Mouse (Mus musculus) heart, embryonic 13.5 days (tissue): ENCODE measurements at regions not wholly inside any gene's neighbourhood (a gene's known extent, or its start where the extent isn't known, plus 50 kb on each side); places are given as distances from the start of the nearest gene placed in this dataset.
"Not testable (repeated sequence)": the region's sequence is repeated elsewhere in the genome, so short reads cannot be mapped to it uniquely, and the experiment has no call there.

Experiments used
- ATAC-seq: fragments of 200-750 bp; cut with Nextera tagmentation; 2 replicates; pipeline ENCODE4 v1.8.0; 2017; ENCODE audit warnings: moderate TSS enrichment; ENCODE audit not compliant: insufficient number of reproducible peaks, low FRiP score, low TSS enrichment; ENCODE audit errors: extremely low read depth
- H3K27ac ChIP-seq: fragments of 300-500 bp; sonication (generic); replicated peaks from 2 replicates; pipeline ENCODE4 v1.5.1; 2015; ENCODE audit warnings: moderate library complexity, mild to moderate bottlenecking, inconsistent platforms
- H3K27me3 ChIP-seq: fragments of 300-500 bp; sonication (generic); replicated peaks from 2 replicates; pipeline ENCODE4 v1.6.1; 2015; ENCODE audit warnings: mild to moderate bottlenecking, inconsistent platforms
- H3K36me3 ChIP-seq: fragments of 300-500 bp; sonication (generic); 2 replicates; pipeline ENCODE4 v1.6.1; 2015; ENCODE audit warnings: mild to moderate bottlenecking, inconsistent platforms
- H3K4me1 ChIP-seq: fragments of 300-500 bp; sonication (generic); 2 replicates; pipeline ENCODE4 v1.6.1; 2015; ENCODE audit warnings: inconsistent platforms
- H3K4me2 ChIP-seq: fragments of 300-500 bp; sonication (generic); 2 replicates; pipeline ENCODE4 v1.6.1; 2015; ENCODE audit warnings: inconsistent platforms, mild to moderate bottlenecking, moderate library complexity
- H3K4me3 ChIP-seq: fragments of 300-500 bp; sonication (generic); 2 replicates; pipeline ENCODE4 v1.5.1; 2015; ENCODE audit warnings: moderate library complexity, mild to moderate bottlenecking, inconsistent platforms
- H3K9ac ChIP-seq: fragments of 300-500 bp; sonication (generic); 2 replicates; pipeline ENCODE4 v1.6.1; 2015; ENCODE audit warnings: inconsistent platforms, mild to moderate bottlenecking, moderate library complexity
- H3K9me3 ChIP-seq: fragments of 300-500 bp; sonication (generic); 2 replicates; pipeline ENCODE4 v1.6.1; 2016; ENCODE audit warnings: inconsistent platforms
- whole genome bisulfite sequencing: fragments of 180-500 bp; shearing (Covaris S2); methylation state at CpG from one replicate; pipeline ENCODE4 v1.1.7; 2015; ENCODE audit warnings: mixed read lengths; 5-methylcytosine and 5-hydroxymethylcytosine counted together

DNA sequence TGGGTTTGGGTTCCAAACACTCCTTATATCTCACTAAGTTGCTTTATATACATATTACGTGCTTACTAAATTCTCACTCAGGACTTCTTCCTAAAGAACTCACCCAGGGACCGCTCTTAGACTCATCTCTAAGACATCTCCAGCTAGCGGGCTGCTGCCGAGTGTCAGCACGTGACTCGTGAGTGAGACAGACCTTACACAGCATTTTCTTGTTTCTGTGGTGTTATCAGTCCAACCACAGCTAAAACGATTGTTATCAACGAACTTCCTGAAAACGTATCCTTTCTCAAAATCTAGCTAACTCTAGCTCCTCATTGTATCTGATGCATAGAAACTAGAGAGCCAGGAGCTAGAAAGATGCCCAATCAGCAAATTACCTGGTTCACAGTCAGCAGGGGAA, 168.7 kb upstream of the Mon1b start:
- no peak for ATAC-seq
- WGBS: 65% methylated on average over 9 of the region's 9 CpGs

GRCm38 (mm10) chr8:113489436-113490107, 145.8 kb upstream of the Mon1b start:
- no peaks in the 10 kb centered on the region for H3K36me3 ChIP-seq
- no peaks in the 10 kb centered on the region for H3K9me3 ChIP-seq
- no peaks in the 10 kb centered on the region for H3K27me3 ChIP-seq
- no peaks in the 10 kb centered on the region for H3K4me1 ChIP-seq
- no peak overlapping the region for H3K9ac ChIP-seq
- no peak overlapping the region for H3K4me3 ChIP-seq
- no peak overlapping the region for H3K4me2 ChIP-seq
- no peak for ATAC-seq
- no peak overlapping the region for H3K27ac ChIP-seq
- WGBS: 71% methylated on average over 2 of the region's 2 CpGs

More for the DNA sequence above, 168.7 kb upstream of the Mon1b start:
- Histone ChIP-seq H3K4me1 (no peaks in the 10 kb centered on the region), H3K27ac (no peak overlapping the region), H3K4me3 (no peak overlapping the region), H3K9ac (no peak overlapping the region), H3K27me3 (no peaks in the 10 kb centered on the region), H3K36me3 (no peaks in the 10 kb centered on the region), H3K9me3 (no peaks in the 10 kb centered on the region), H3K4me2 (no peak overlapping the region)

GRCm38 (mm10) chr8:113490891-113491290, 144.5 kb upstream of the Mon1b start:
- Histone ChIP-seq H3K4me1 (no peaks in the 10 kb centered on the region), H3K9ac (no peak overlapping the region), H3K9me3 (no peaks in the 10 kb centered on the region), H3K27me3 (no peaks in the 10 kb centered on the region), H3K4me2 (no peak overlapping the region), H3K4me3 (no peak overlapping the region), H3K27ac (no peak overlapping the region), H3K36me3 (no peaks in the 10 kb centered on the region)
- 71% methylated on average over 3 of the region's 3 CpGs for WGBS
- no peak for ATAC-seq

DNA sequence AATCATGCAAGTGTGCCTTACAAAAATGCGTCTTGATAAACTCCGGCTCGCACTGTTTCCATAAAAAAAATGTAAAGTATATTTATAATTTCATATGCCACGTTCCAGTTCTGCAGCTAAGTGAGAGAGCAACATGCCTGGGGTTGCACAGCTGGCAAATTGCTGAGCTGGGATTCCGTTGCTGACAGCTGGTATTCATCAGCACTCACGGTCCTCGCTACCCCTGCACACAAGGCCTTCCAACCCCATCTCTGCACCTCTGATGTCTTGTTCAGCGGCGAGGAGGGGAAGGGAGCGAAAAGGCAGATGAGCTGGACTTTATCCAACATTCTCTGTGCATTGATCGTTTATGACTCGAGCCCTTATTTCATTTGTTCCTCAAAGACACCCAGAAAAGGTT, 138.5 kb upstream of the Mon1b start:
- H3K4me1 ChIP-seq: no peaks in the 10 kb centered on the region
- H3K4me2 ChIP-seq: no peak overlapping the region
- no peak overlapping the region for H3K9ac ChIP-seq
- ATAC-seq: no peak
- no peaks in the 10 kb centered on the region for H3K36me3 ChIP-seq
- H3K9me3 ChIP-seq: no peaks in the 10 kb centered on the region
- H3K27ac ChIP-seq: no peak overlapping the region
- no peak overlapping the region for H3K4me3 ChIP-seq
- no peaks in the 10 kb centered on the region for H3K27me3 ChIP-seq
- WGBS: 52% methylated on average over 12 of the region's 12 CpGs

GRCm38 (mm10) chr8:113502671-113503070, 132.7 kb upstream of the Mon1b start:
- Histone ChIP-seq H3K9me3 (no peaks in the 10 kb centered on the region), H3K4me2 (no peak overlapping the region), H3K27ac (no peak overlapping the region), H3K9ac (no peak overlapping the region), H3K36me3 (no peaks in the 10 kb centered on the region), H3K4me1 (no peaks in the 10 kb centered on the region), H3K27me3 (no peaks in the 10 kb centered on the region), H3K4me3 (no peak overlapping the region)
- ATAC-seq: no peak
- 71% methylated on average over 4 of the region's 4 CpGs for WGBS

DNA sequence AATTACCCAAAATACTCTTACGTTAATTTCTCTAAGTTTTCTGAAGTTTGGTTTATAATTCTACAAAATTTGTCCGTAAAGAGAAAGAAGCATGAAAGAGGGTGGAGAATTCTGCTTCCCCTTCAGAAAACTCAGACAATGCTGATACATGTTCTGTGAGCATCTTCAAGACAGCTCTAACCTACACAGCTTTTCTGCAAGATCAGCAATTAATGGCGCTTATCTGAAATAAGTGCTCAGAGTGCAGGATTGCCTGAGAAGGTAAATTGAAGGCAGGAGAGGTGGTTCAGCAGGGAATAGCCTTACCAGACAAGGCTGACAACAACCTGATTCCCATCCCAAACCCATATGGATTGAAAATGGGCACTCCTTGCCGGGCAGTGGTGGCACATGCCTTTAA, 122.5 kb upstream of the Mon1b start:
- no peak overlapping the region for H3K4me3 ChIP-seq
- H3K9me3 ChIP-seq: no peaks in the 10 kb centered on the region
- no peak overlapping the region for H3K4me2 ChIP-seq
- no peak for ATAC-seq
- H3K27ac ChIP-seq: no peak overlapping the region
- no peaks in the 10 kb centered on the region for H3K36me3 ChIP-seq
- WGBS: 86% methylated on average over 4 of the region's 4 CpGs
- no peak overlapping the region for H3K9ac ChIP-seq
- H3K27me3 ChIP-seq: no peaks in the 10 kb centered on the region
- no peaks in the 10 kb centered on the region for H3K4me1 ChIP-seq

DNA sequence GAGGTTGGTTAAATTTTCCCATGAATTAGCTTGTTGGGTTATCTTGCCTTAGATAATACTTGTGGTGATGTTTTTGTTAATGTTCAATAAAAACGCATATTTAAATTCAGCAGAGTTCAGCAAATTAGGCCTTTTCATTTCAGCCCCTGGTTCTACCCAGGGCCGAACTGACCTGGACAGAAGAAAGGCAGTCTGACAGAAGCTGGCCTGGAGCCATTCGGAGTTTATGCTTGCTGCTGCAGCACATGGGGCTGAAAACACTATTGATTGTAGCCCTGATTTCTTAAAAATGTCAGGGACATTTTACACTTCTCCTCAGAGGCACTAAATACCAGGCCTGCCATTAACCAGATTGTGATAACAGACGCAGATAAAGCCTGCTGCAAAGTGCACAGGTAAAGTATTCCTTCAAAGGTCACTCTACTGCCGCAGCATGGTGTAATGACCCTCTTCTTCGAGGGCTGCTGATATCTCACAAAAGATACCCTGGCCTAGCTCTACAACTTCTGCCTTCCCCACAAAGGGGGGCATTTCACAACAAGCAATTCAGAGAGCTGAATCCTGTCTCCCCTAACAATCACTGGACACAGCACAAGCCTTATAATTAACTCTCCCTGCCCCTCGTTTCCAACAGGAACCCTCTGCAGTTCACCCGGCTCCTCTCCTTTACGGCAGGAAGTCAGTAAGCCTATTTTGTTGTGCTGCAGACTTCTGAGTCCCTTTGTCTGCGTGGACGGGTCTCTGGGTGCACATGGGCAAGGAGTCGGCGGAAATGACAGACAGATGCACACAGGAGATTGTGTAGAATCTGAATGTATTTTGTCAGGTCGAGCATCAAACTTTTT, 121.3 kb upstream of the Mon1b start:
- Histone ChIP-seq H3K4me3 (no peak overlapping the region), H3K36me3 (no peaks in the 10 kb centered on the region), H3K4me2 (no peak overlapping the region), H3K9ac (no peak overlapping the region), H3K27me3 (no peaks in the 10 kb centered on the region), H3K4me1 (no peaks in the 10 kb centered on the region), H3K27ac (no peak overlapping the region), H3K9me3 (no peaks in the 10 kb centered on the region)
- WGBS: 49% methylated on average over 14 of the region's 14 CpGs
- ATAC-seq: no peak

GRCm38 (mm10) chr8:113514731-113515375, 120.5 kb upstream of the Mon1b start:
- H3K27ac ChIP-seq: not testable (repeated sequence)

GRCm38 (mm10) chr8:113516176-113516575, 119.2 kb upstream of the Mon1b start:
- Histone ChIP-seq H3K9ac (no peak overlapping the region), H3K36me3 (no peaks in the 10 kb centered on the region), H3K4me1 (no peaks in the 10 kb centered on the region), H3K9me3 (0 out of 2 replicates have a peak, but pooled peaks cover 5% of the 10 kb centered on the region), H3K4me2 (no peak overlapping the region), H3K4me3 (no peak overlapping the region), H3K27ac (no peak overlapping the region), H3K27me3 (no peaks in the 10 kb centered on the region)
- no peak for ATAC-seq
- 74% methylated on average over 7 of the region's 7 CpGs for WGBS

More at GRCm38 (mm10) chr8:113514731-113515375, 120.5 kb upstream of the Mon1b start:
- not testable (repeated sequence) for H3K27me3 ChIP-seq, H3K4me2 ChIP-seq, H3K4me1 ChIP-seq, H3K4me3 ChIP-seq, H3K9me3 ChIP-seq, ATAC-seq, H3K36me3 ChIP-seq, H3K9ac ChIP-seq
- 73% methylated on average over 4 of the region's 4 CpGs for WGBS

- WGBS: 70% methylated on average over 1 of the region's 1 CpGs
- no peak for ATAC-seq
- H3K9ac ChIP-seq: no peak overlapping the region
- H3K4me2 ChIP-seq: no peak overlapping the region
- H3K4me3 ChIP-seq: no peak overlapping the region
- no peaks in the 10 kb centered on the region for H3K4me1 ChIP-seq
- no peaks in the 10 kb centered on the region for H3K36me3 ChIP-seq
- H3K9me3 ChIP-seq: 0 out of 2 replicates have a peak, but pooled peaks cover 5% of the 10 kb centered on the region
- no peaks in the 10 kb centered on the region for H3K27me3 ChIP-seq
- no peak overlapping the region for H3K27ac ChIP-seq
These were observed 117.5 kb upstream of the Mon1b start for GRCm38 (mm10) chr8:113517912-113518311.

DNA sequence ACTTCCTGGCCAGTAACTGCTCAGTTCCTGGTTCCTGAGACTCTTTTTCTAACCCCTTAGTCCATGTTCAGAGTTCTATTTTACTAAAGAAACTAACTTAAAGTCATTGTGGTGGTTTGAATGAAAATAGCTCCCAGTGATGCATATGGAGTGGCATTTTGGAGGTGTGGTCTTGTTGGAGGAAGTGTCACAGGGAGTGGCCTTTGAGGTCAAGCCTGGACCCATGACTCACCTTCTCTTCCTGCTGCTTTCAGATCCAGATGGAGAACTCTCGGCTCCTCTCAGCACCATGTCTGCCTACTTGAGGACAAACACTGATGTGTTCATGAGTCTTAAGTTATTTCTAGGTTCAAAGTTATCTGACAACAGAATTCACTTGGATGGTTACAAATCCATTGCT, 111.8 kb upstream of the Mon1b start:
- Histone ChIP-seq H3K27me3 (no peaks in the 10 kb centered on the region), H3K27ac (no peak overlapping the region), H3K4me1 (no peaks in the 10 kb centered on the region), H3K4me3 (no peak overlapping the region), H3K36me3 (no peaks in the 10 kb centered on the region), H3K4me2 (no peak overlapping the region), H3K9ac (no peak overlapping the region), H3K9me3 (0 out of 2 replicates have a peak, but pooled peaks cover 5% of the 10 kb centered on the region)
- 37% methylated on average over 1 of the region's 1 CpGs for WGBS
- ATAC-seq: no peak
